Mouse (Mus musculus) lung, adult 18-20 months (tissue): ENCODE results near the gene Ppp1r1b.

Source experiments
- DNase-seq, 2 experiments: peaks; one replicate each; pipeline ENCODE4 v3.0.0; 2022; ENCODE audit warnings: mixed read lengths in 2 of 2

The Ppp1r1b gene

GRCm38 (mm10) chr11:98397946-98398345 is 49.7 kb downstream of the Ppp1r1b start:
- DNase-seq: no peak

- peak; percentile 86 to 90 for DNase-seq
These were observed 52.0 kb downstream of the Ppp1r1b start, which contains the start of gene Pgap3 for GRCm38 (mm10) chr11:98400161-98400726. Gene Pgap3, minus strand, starts transcription at chr11:98400490.

GRCm38 (mm10) chr11:98400816-98401215 is 52.6 kb downstream of the Ppp1r1b start:
- no peak for DNase-seq

GRCm38 (mm10) chr11:98406621-98407020 is 58.4 kb downstream of the Ppp1r1b start:
- no peak for DNase-seq
